Mouse (Mus musculus) cortical plate, adult 2 months (tissue): ENCODE results near the gene Aftph. TPM values are rescaled to one million over a fixed set of nuclear protein-coding genes. Genes with fewer than 3 reads are reported as not detected.

Experiments used
- H3K27ac ChIP-seq: fragments of 200-500 bp; 2 replicates; pipeline ENCODE4 v1.5.1; 2012; ENCODE audit warnings: low read length, control low read depth, inconsistent platforms; ENCODE audit not compliant: insufficient read depth
- H3K4me1 ChIP-seq: fragments of 200-500 bp; 2 replicates; pipeline ENCODE4 v1.6.1; 2011; ENCODE audit warnings: low read length; ENCODE audit not compliant: control insufficient read depth, insufficient read depth
- H3K4me3 ChIP-seq: fragments of 200-500 bp; 2 replicates; pipeline ENCODE4 v1.5.1; 2011; ENCODE audit warnings: mild to moderate bottlenecking, low read length, control low read depth; ENCODE audit not compliant: insufficient read depth
- CTCF ChIP-seq: fragments of 200-500 bp; IDR thresholded peaks from 2 replicates; pipeline ENCODE4 v1.5.1; 2011; ENCODE audit warnings: mild to moderate bottlenecking, control low read depth, low read length; ENCODE audit not compliant: insufficient read depth; ENCODE audit errors: extremely low read depth
- POLR2A ChIP-seq: fragments of 200-500 bp; IDR thresholded peaks from 2 replicates; pipeline ENCODE4 v1.6.1; 2011; ENCODE audit warnings: mild to moderate bottlenecking, low read length, control low read depth; ENCODE audit not compliant: insufficient read depth; ENCODE audit errors: extremely low read depth
- polyA plus RNA-seq: library from polyadenylated mRNA; depleted of rRNA; stranded (reverse); fragments of >200 nt; gene quantifications from 2 replicates; pipeline ENCODE4 v1.2.3, GENCODE M21; 2012

The Aftph gene
- polyA plus RNA-seq, 1 experiment = 82.7 TPM

DNA sequence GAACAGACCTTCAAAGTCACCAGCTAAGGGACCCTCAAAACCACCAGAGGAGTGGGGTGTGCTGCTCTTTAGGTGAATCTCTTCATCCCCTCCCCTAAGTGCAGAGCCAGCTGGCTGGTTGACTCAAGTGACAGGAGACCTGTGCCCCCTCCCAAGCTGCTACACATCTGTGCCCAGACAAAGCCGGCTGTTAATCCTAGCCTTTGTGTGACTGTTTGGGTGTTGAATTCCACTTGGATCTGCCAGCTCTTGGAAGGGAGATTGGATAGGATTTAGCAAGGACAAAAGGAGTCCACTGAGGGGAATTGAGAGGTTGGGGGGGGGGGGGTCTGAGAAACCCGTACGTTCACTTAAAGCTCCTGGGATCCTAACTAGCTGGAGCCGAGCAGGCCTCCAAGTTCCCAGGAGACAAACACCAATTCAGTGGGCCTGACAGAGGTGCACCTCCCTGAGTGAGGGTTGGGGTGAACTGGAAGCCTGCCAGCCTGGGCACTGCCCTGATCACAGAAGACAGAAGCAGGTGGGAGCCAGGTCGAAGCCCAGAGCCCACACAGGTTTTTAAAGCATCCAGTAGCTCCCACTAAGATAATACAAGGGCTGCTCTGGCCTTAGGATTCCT, 77.7 kb downstream of the Aftph start:
- Histone ChIP-seq H3K4me1 (no peaks in the 10 kb centered on the region), H3K4me3 (no peak overlapping the region), H3K27ac (no peak overlapping the region)
- TF ChIP-seq POLR2A (no peak), CTCF (no peak)

DNA sequence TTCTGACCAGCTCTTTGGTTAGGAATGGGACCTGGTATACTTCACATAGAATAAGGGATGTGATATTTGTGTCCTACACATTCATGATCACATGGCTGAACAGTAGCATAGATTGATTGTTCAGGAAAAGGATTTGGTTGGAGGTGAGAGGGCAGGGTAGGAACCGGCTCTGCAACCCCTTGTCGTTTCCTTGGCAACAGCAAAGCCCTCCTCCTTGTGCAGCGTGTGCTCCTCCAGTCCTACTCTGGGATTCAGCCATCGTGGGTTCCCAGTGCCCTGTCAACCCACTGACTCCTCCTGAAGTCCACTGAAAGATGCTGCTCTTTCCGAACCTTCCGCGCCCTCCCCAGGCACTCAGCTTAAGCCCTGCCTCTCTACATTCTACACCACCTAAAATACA, 78.6 kb downstream of the Aftph start:
- Histone ChIP-seq H3K4me3 (no peak overlapping the region), H3K27ac (no peak overlapping the region), H3K4me1 (no peaks in the 10 kb centered on the region)
- TF ChIP-seq CTCF = no peak

DNA sequence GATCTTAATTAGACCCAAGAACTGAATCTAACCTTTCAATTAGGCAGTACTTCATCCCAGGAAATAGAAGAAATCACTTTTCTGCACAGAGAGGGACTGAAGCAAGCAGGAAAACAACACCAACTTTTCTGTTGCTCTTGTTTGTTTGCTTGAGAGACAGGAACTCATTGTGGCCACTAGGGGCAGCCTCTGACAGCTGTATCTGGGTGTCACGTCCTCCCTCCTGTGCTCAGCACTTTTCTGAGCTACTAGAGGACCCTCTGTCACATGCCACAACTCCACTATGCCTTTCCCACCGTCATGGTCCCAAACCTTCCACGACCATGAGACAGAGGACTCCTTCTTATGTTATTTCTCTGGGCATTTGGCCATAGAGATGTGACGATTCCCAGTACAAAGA, 79.7 kb downstream of the Aftph start:
- no peaks in the 10 kb centered on the region for H3K4me1 ChIP-seq
- peak; percentile 62 for TF ChIP-seq CTCF
- TF ChIP-seq POLR2A = no peak
- no peak overlapping the region for H3K4me3 ChIP-seq
- no peak overlapping the region for H3K27ac ChIP-seq

DNA sequence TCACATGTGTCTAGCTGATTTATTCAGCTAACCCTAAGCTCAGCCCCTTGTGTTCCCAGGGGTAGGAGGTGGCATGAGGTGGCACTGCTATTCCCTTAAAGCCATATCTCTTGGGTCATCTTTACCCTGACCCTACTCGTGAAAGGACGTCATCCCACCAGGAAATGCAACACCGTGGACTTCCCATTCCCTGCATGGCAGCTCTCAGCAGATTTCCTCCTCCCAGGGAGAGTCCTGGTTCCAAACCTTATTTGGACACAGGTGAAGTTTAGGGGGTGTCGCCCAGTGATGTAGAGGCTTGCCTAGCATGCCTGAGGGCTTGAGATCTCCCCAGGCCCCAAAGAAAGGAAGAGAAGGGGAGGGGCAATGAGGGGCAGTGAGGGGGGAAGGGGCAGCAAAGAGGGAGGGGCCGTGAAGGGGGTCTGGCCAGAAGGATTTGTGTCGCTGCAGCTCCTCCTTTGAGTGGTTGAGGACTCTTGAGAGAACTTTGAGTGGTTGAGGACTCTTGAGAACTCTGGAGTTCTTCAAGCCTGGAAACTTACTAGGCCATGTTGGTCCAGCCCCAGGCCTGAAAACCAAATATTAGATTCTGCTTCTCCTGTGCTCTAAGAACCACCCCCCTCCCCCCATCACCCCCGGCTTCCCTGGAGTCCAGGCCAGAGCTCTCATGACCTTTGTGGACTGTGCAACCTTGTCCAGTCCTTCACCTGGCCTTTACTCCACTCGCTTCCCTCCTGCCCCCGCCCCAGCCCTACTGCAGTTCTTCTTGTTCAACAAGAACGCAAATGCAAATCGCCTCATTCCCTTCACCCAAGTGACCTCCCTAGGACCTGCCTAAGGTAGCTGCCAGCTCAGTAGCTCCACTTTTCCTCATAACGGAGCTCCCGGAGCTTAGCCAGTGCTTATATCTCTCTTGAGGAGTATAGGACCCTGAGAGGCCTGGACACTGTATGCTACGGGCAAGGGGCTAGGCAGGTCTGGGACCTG, 81.0 kb downstream of the Aftph start:
- no peak overlapping the region for H3K27ac ChIP-seq
- H3K4me1 ChIP-seq = peaks cover 6% of the 10 kb centered on the region
- TF ChIP-seq POLR2A = no peak
- no peak for TF ChIP-seq CTCF
- no peak overlapping the region for H3K4me3 ChIP-seq

DNA sequence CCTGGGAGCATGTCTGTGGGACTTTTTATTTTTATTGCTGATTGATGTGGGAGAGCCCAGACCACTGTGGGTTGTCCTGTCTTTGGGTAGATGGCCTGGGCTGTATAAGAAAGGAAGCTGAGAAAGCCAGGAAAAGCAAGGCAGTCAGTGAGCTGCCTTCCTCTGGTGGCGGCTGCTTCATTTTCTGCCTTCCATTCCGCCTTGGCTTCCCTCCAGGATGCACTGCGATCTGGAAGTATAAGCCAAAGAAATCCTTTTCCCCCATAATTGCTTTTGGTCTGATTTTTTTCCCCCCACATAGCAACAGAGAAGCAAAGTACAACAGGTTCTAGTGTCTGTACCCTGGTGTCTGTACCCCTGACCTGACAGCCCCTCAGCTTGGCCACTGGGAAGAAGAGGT, 82.3 kb downstream of the Aftph start:
- H3K4me3 ChIP-seq = no peak overlapping the region
- no peak for TF ChIP-seq CTCF
- no peak for TF ChIP-seq POLR2A
- H3K27ac ChIP-seq = no peak overlapping the region
- peaks cover 7% of the 10 kb centered on the region for H3K4me1 ChIP-seq

DNA sequence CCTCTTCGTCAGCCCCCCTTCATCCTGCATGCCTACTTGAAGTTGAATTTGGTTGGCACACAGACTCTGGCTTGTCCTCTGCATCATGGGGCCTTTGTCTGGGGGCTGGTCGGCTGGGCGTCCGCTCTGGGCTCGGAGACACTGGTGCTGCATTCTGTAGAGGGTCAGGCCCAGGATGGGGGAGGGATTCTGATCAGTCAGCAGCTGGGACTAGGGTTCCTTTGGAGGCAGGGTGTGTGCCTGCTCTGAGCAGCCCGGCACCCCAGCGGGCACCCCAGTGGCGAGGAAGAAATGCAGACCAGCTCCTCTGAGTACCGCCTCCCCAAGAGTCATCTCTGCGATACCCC, 84.7 kb downstream of the Aftph start:
- no peak for TF ChIP-seq CTCF
- no peak for TF ChIP-seq POLR2A
- H3K4me3 ChIP-seq = no peak overlapping the region
- H3K27ac ChIP-seq = no peak overlapping the region
- peaks cover 7% of the 10 kb centered on the region for H3K4me1 ChIP-seq

DNA sequence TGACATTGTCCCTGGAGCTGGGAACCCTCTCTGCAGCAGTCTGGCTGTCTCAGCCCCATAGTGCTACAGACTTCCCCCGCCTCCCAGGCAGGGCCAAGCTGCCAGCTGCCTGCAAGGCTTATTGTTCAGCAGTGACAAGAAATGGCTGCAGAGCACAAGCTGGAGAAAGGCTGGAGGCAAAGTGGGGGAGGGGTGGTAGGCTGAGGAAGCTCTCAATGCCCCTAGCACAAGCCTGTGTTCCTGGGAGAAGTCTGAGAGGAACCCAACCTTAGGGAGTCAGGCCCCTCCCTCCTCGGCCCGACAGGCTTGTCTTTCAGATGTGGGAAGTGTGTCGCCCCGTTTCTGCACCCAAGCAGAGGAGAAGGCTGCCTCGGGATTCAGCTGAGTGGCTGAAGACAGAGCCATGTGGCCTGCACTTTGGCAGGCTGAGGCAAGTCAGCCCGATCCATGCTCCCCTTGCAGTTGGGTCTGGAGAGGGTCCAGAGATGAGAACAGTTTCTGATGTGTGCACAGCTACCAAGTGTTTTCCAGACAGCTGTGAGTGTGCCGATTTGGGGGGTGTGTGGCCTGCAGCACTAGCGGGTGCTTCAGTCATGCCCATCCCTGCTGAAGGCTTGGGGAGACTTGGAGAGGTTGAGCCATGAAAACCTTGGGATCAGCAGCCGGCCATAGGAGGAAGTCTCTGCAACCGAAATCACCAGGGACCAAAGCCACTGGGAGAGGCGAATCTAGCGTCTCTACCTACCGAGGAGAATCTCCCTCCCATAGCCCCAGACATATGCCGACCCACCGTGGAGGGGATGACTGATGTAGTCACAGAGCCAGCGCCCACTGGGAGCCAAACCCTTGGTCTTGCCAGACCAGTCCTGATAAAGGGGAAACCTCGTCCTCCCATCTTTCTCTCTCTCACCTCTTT, 85.3 kb downstream of the Aftph start:
- peaks cover 7% of the 10 kb centered on the region for H3K4me1 ChIP-seq
- H3K4me3 ChIP-seq = 0 out of 2 replicates have a peak overlapping the region, but pooled peaks have one; percentile 0
- TF ChIP-seq POLR2A = no peak
- TF ChIP-seq CTCF = no peak
- no peak overlapping the region for H3K27ac ChIP-seq

DNA sequence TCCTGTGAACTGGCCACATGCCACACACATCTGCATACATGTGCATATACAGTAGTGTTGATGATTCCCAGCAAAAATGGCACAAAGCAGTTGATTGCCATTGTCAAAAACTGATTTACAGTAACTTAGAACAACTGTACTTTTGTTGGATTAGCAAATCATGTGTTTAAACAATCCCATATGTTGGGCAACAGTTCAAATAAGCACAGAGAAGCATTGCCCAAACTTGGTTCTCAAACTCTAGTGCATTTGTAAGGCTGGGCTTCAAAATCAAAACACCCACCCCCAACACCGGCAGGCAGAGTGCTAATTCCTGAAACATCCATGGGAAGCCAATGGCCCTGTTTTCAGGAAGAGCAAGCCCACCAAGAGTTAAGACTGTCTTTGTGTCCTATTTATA, 90.2 kb downstream of the Aftph start:
- TF ChIP-seq CTCF (no peak), POLR2A (no peak)
- H3K4me3 ChIP-seq = no peak overlapping the region
- H3K4me1 ChIP-seq = peaks cover 12% of the 10 kb centered on the region
- H3K27ac ChIP-seq = no peak overlapping the region

DNA sequence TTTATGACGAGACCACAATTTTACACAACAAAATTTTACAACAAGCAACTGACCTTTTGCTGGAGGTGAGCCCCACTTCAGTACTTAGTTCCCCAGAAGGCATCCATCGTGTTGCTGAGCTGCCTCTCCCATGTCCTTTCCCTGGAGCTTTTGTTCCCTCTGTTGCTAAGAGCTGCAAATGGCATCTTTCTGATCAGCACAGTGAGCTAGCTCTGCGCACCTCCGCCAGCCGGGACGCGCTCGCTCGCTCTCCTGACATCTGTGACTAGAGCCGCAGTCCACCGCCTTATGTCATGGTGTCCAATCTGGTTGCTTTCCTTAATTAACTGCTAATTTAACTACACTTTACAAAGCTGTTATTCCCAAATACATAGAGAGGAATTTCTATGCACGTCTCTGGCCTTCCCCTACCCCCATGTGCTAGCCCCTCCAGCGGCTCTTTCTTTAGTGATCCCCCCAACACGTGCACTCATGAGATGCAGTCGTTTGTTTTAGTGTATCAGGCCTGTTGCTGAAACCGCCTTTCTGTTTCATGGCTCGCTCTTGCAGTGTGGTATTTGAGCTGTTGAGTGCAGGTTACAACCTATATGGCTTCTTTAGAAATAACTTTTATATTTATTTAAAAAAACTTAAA, 91.3 kb downstream of the Aftph start:
- no peak overlapping the region for H3K4me3 ChIP-seq
- no peak overlapping the region for H3K27ac ChIP-seq
- peaks cover 5% of the 10 kb centered on the region; the same call in 1 of the 2 replicates for H3K4me1 ChIP-seq
- TF ChIP-seq POLR2A = no peak
- no peak for TF ChIP-seq CTCF
